Mouse (Mus musculus): ENCODE measurements around the gene Phyhipl. TPM values are rescaled to one million over a fixed set of nuclear protein-coding genes. Genes with fewer than 3 reads are reported as not detected.

The Phyhipl gene
- polyA plus RNA-seq, 1 experiment from 2014 or later = 4.8 TPM

DNA sequence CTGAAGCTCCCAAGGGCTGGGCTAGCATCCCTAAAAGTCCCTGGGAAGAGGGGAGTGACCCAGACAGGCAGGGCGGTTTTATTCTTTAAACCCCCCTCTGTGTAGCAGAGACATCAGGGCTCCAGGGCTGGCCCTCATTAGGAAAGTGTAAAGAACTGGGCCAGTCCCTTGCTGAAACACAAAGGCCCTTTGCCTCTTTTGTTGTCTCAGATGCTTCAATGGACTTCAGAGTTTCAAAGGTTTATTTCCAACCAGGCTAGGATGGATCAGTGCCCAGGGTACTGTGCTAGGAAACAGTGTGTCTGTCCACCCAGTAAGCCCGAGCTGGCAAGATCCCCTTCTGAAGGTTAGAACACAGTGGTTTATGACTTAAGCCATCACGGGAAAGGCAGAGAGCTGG lies 30.7 kb upstream of the Phyhipl start:
- Histone ChIP-seq H3K4me1 (replicated peaks; ENCODE audit: control insufficient read depth, insufficient read depth, low read length) (peaks cover 7% of the 10 kb centered on the region; the same call in 1 of the 2 replicates), H3K9ac (ENCODE audit: low read length) (no peak overlapping the region), H3K4me2 (ENCODE audit: low read length) (no peak overlapping the region), H3K27me3 (replicated peaks; ENCODE audit: control insufficient read depth, insufficient read depth, low read length) (no peaks in the 10 kb centered on the region), H3K27ac (ENCODE audit: low read depth) (no peak overlapping the region), H3K36me3 (ENCODE audit: control insufficient read depth, insufficient read depth, low read length) (no peaks in the 10 kb centered on the region), H3K9me3 (ENCODE audit: control insufficient read depth, low read length) (no peaks in the 10 kb centered on the region), H3K4me3 (ENCODE audit: low read depth, low read length) (no peak overlapping the region)
- WGBS = 29% methylated on average over 3 of the region's 3 CpGs
- no peak for ATAC-seq (replicated peaks; ENCODE audit: low FRiP score, low TSS enrichment, low read depth)
- DNase-seq (ENCODE audit: low spot score) = no peak

DNA sequence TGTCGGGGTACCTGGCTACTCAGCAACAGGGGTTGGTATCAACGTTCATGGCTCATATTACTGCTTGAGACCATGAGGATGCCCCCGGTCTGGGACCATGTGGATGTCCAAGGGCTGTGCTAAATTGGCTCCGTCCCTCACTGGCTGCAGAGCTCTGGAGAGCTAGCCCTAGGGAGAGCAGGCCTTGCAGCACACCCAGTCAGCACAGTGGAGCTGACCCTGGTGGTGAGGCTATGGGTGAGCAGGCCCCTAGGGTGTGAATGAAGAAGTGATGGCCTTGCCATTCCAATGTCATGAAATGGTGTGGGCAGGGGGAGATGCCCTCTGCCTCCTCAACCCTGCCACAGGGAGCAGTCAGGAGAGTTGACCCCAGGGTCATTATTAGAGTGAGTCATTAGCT lies 27.7 kb upstream of the Phyhipl start:
- Histone ChIP-seq H3K4me2 (ENCODE audit: low read length) (no peak overlapping the region), H3K9ac (ENCODE audit: low read length) (no peak overlapping the region), H3K27me3 (replicated peaks; ENCODE audit: control insufficient read depth, insufficient read depth, low read length) (no peaks in the 10 kb centered on the region), H3K4me1 (replicated peaks; ENCODE audit: control insufficient read depth, insufficient read depth, low read length) (peaks cover 1% of the 10 kb centered on the region; the same call in 1 of the 2 replicates), H3K9me3 (ENCODE audit: control insufficient read depth, low read length) (no peaks in the 10 kb centered on the region), H3K36me3 (ENCODE audit: control insufficient read depth, insufficient read depth, low read length) (no peaks in the 10 kb centered on the region), H3K4me3 (ENCODE audit: low read depth, low read length) (no peak overlapping the region), H3K27ac (ENCODE audit: low read depth) (no peak overlapping the region)
- DNase-seq (ENCODE audit: low spot score) = no peak
- no peak for ATAC-seq (replicated peaks; ENCODE audit: low FRiP score, low TSS enrichment, low read depth)
- whole genome bisulfite sequencing = 93% methylated on average over 4 of the region's 4 CpGs

GRCm38 (mm10) chr10:70677946-70678345 lies 22.2 kb upstream of the Phyhipl start:
- Histone ChIP-seq H3K9me3 (ENCODE audit: control insufficient read depth, low read length) (no peaks in the 10 kb centered on the region), H3K4me3 (ENCODE audit: low read depth, low read length) (no peak overlapping the region), H3K4me1 (replicated peaks; ENCODE audit: control insufficient read depth, insufficient read depth, low read length) (no peaks in the 10 kb centered on the region), H3K27me3 (replicated peaks; ENCODE audit: control insufficient read depth, insufficient read depth, low read length) (no peaks in the 10 kb centered on the region), H3K36me3 (ENCODE audit: control insufficient read depth, insufficient read depth, low read length) (no peaks in the 10 kb centered on the region), H3K9ac (ENCODE audit: low read length) (no peak overlapping the region), H3K27ac (ENCODE audit: low read depth) (no peak overlapping the region), H3K4me2 (ENCODE audit: low read length) (no peak overlapping the region)
- 87% methylated on average over 1 of the region's 1 CpGs for WGBS
- ATAC-seq (replicated peaks; ENCODE audit: low FRiP score, low TSS enrichment, low read depth) (no peak), DNase-seq (ENCODE audit: low spot score) (no peak)

DNA sequence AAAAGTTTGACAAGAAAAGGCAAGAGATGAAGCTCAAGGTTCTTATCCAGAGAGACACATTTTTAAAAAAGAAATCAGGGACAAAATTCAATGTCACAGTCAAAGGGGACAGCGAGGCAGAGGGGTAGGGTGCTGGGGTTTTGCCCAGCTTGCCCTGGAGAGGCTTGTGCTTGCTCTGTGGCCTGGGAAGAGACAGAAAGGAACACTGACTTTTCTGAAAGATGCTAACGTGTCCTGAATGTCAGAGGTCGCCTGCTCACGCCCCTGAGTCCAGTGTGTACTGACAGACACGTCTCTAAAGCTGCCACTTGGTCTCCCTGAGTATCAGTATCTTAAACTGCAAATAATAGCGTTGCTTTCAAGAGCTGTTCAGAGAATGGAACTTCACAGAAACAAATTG lies 507 bp upstream of the Phyhipl start:
- Histone ChIP-seq H3K27me3 (replicated peaks; ENCODE audit: control insufficient read depth, insufficient read depth, low read length) (no peaks in the 10 kb centered on the region), H3K36me3 (ENCODE audit: control insufficient read depth, insufficient read depth, low read length) (no peaks in the 10 kb centered on the region), H3K4me1 (replicated peaks; ENCODE audit: control insufficient read depth, insufficient read depth, low read length) (no peaks in the 10 kb centered on the region), H3K9me3 (ENCODE audit: control insufficient read depth, low read length) (no peaks in the 10 kb centered on the region), H3K4me3 (ENCODE audit: low read depth, low read length) (no peak overlapping the region), H3K9ac (ENCODE audit: low read length) (no peak overlapping the region), H3K27ac (ENCODE audit: low read depth) (no peak overlapping the region), H3K4me2 (ENCODE audit: low read length) (no peak overlapping the region)
- WGBS = 63% methylated on average over 6 of the region's 6 CpGs
- no peak for ATAC-seq (replicated peaks; ENCODE audit: low FRiP score, low TSS enrichment, low read depth)
- no peak for DNase-seq (ENCODE audit: low spot score)

DNA sequence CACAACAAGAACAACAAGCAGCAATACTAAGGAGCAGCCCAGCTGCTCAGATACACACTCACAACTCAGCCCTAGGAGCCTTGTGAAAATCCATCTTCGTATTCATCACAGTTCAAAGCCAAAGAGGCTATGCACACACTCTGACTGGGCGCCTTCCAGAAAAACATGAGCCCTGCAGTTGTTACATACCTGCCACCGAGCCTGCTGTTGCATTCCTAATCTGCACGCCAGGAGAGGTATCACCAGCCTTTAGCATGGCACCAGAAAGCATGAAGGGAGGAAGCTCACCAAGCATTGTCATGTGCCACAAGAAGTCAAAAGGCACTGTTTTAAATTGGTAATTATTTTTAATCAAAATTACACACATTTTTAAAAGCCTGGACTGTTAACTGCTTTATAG lies 1.1 kb downstream of the Phyhipl start:
- ATAC-seq (replicated peaks; ENCODE audit: low FRiP score, low TSS enrichment, low read depth) (no peak), DNase-seq (ENCODE audit: low spot score) (peak; percentile 33)
- Histone ChIP-seq H3K27me3 (replicated peaks; ENCODE audit: control insufficient read depth, insufficient read depth, low read length) (no peaks in the 10 kb centered on the region), H3K9ac (ENCODE audit: low read length) (no peak overlapping the region), H3K9me3 (ENCODE audit: control insufficient read depth, low read length) (no peaks in the 10 kb centered on the region), H3K4me1 (replicated peaks; ENCODE audit: control insufficient read depth, insufficient read depth, low read length) (no peaks in the 10 kb centered on the region), H3K4me2 (ENCODE audit: low read length) (no peak overlapping the region), H3K4me3 (ENCODE audit: low read depth, low read length) (no peak overlapping the region), H3K27ac (ENCODE audit: low read depth) (no peak overlapping the region), H3K36me3 (ENCODE audit: control insufficient read depth, insufficient read depth, low read length) (no peaks in the 10 kb centered on the region)
- WGBS = 78% methylated on average over 4 of the region's 4 CpGs

- Histone ChIP-seq H3K9ac (ENCODE audit: low read length) (no peak overlapping the region), H3K36me3 (ENCODE audit: control insufficient read depth, insufficient read depth, low read length) (no peaks in the 10 kb centered on the region), H3K27ac (ENCODE audit: low read depth) (no peak overlapping the region), H3K4me2 (ENCODE audit: low read length) (no peak overlapping the region), H3K4me3 (ENCODE audit: low read depth, low read length) (no peak overlapping the region), H3K4me1 (replicated peaks; ENCODE audit: control insufficient read depth, insufficient read depth, low read length) (no peaks in the 10 kb centered on the region), H3K9me3 (ENCODE audit: control insufficient read depth, low read length) (no peaks in the 10 kb centered on the region), H3K27me3 (replicated peaks; ENCODE audit: control insufficient read depth, insufficient read depth, low read length) (no peaks in the 10 kb centered on the region)
- DNase-seq (ENCODE audit: low spot score) = peak; percentile 3
- 72% methylated on average over 3 of the region's 3 CpGs for WGBS
- no peak for ATAC-seq (replicated peaks; ENCODE audit: low FRiP score, low TSS enrichment, low read depth)
Measured at GRCm38 (mm10) chr10:70654139-70654538, 1.6 kb downstream of the Phyhipl start.

DNA sequence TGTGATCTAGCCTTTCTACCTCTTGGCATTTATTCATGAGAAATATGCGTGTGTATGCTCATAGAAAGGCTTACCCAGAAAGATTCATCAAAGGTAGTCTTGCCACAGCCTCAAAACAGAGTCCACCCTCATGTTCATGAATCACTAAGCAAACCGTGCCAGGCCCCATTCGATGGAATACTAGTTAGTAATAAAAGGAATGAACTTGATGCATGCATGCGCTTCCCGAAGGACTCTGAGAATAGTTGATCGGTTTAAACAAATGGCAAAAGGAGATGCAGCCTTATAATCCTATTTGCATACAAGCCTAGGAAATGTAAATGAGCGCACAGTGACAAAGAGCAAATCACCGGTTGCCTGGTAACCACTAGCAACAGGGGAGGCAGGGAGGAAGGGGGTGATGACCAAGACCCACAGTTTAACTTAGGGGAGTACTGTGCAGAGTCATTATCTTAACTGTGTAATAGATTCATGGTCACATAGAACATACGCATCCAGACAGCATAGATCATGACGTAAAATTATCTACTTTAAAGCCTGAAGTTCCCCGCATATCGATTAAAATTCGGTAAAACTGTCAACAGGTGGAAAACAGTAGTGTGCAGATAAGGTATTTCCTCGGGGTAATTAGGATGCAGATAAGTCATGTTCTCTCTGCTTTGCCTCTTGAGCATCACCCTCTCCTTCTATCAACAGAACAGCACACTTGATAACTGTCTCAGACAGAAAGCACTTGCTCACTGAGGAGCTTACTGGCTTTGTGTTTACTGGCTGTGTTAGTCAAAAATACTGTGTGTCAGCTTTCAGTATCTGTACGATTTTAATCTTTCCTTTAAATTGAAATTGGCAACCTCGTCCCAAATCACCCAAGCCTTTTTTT lies 3.8 kb downstream of the Phyhipl start:
- H3K27ac ChIP-seq (ENCODE audit: low read depth) = no peak overlapping the region
- no peaks in the 10 kb centered on the region for H3K4me1 ChIP-seq (replicated peaks; ENCODE audit: control insufficient read depth, insufficient read depth, low read length)
- no peak overlapping the region for H3K4me2 ChIP-seq (ENCODE audit: low read length)
- H3K9ac ChIP-seq (ENCODE audit: low read length) = no peak overlapping the region
- 60% methylated on average over 16 of the region's 16 CpGs for WGBS
- no peak for DNase-seq (ENCODE audit: low spot score)
- H3K36me3 ChIP-seq (ENCODE audit: control insufficient read depth, insufficient read depth, low read length) = no peaks in the 10 kb centered on the region
- no peaks in the 10 kb centered on the region for H3K27me3 ChIP-seq (replicated peaks; ENCODE audit: control insufficient read depth, insufficient read depth, low read length)
- H3K4me3 ChIP-seq (ENCODE audit: low read depth, low read length) = no peak overlapping the region
- ATAC-seq (replicated peaks; ENCODE audit: low FRiP score, low TSS enrichment, low read depth) = no peak
- no peaks in the 10 kb centered on the region for H3K9me3 ChIP-seq (ENCODE audit: control insufficient read depth, low read length)

- Histone ChIP-seq H3K4me2 (ENCODE audit: low read length) (no peak overlapping the region), H3K27ac (ENCODE audit: low read depth) (no peak overlapping the region), H3K36me3 (ENCODE audit: control insufficient read depth, insufficient read depth, low read length) (no peaks in the 10 kb centered on the region), H3K9me3 (ENCODE audit: control insufficient read depth, low read length) (no peaks in the 10 kb centered on the region), H3K9ac (ENCODE audit: low read length) (no peak overlapping the region), H3K4me1 (replicated peaks; ENCODE audit: control insufficient read depth, insufficient read depth, low read length) (no peaks in the 10 kb centered on the region), H3K4me3 (ENCODE audit: low read depth, low read length) (no peak overlapping the region), H3K27me3 (replicated peaks; ENCODE audit: control insufficient read depth, insufficient read depth, low read length) (no peaks in the 10 kb centered on the region)
- ATAC-seq (replicated peaks; ENCODE audit: low FRiP score, low TSS enrichment, low read depth) (no peak), DNase-seq (ENCODE audit: low spot score) (no peak)
- 56% methylated on average over 5 of the region's 5 CpGs for WGBS
Measured at GRCm38 (mm10) chr10:70648831-70649230, 6.9 kb downstream of the Phyhipl start.

- Histone ChIP-seq H3K4me3 (ENCODE audit: low read depth, low read length) (no peak overlapping the region), H3K9ac (ENCODE audit: low read length) (no peak overlapping the region), H3K27ac (ENCODE audit: low read depth) (no peak overlapping the region), H3K27me3 (replicated peaks; ENCODE audit: control insufficient read depth, insufficient read depth, low read length) (no peaks in the 10 kb centered on the region), H3K9me3 (ENCODE audit: control insufficient read depth, low read length) (no peaks in the 10 kb centered on the region), H3K36me3 (ENCODE audit: control insufficient read depth, insufficient read depth, low read length) (no peaks in the 10 kb centered on the region), H3K4me1 (replicated peaks; ENCODE audit: control insufficient read depth, insufficient read depth, low read length) (no peaks in the 10 kb centered on the region), H3K4me2 (ENCODE audit: low read length) (no peak overlapping the region)
- ATAC-seq (replicated peaks; ENCODE audit: low FRiP score, low TSS enrichment, low read depth) = no peak
- WGBS = 71% methylated on average over 9 of the region's 9 CpGs
- no peak for DNase-seq (ENCODE audit: low spot score)
Measured at GRCm38 (mm10) chr10:70643131-70643530, 12.6 kb downstream of the Phyhipl start.
